Mouse (Mus musculus) brain, embryonic 14.5 days (tissue): ENCODE results near the gene Slc25a24.

Experiments
- CTCF ChIP-seq: fragments of 200-500 bp; IDR thresholded peaks from 2 replicates; pipeline ENCODE4 v1.5.1; 2012; ENCODE audit warnings: inconsistent platforms, mild to moderate bottlenecking, moderate library complexity, borderline replicate concordance; ENCODE audit not compliant: insufficient read depth, insufficient read length; ENCODE audit errors: extremely low read depth
- POLR2A ChIP-seq: fragments of 200-500 bp; IDR thresholded peaks from 2 replicates; pipeline ENCODE4 v1.6.1; 2012; ENCODE audit warnings: mild to moderate bottlenecking, inconsistent platforms, borderline replicate concordance; ENCODE audit not compliant: poor library complexity, insufficient read depth, insufficient read length, severe bottlenecking; ENCODE audit errors: extremely low read depth

DNA sequence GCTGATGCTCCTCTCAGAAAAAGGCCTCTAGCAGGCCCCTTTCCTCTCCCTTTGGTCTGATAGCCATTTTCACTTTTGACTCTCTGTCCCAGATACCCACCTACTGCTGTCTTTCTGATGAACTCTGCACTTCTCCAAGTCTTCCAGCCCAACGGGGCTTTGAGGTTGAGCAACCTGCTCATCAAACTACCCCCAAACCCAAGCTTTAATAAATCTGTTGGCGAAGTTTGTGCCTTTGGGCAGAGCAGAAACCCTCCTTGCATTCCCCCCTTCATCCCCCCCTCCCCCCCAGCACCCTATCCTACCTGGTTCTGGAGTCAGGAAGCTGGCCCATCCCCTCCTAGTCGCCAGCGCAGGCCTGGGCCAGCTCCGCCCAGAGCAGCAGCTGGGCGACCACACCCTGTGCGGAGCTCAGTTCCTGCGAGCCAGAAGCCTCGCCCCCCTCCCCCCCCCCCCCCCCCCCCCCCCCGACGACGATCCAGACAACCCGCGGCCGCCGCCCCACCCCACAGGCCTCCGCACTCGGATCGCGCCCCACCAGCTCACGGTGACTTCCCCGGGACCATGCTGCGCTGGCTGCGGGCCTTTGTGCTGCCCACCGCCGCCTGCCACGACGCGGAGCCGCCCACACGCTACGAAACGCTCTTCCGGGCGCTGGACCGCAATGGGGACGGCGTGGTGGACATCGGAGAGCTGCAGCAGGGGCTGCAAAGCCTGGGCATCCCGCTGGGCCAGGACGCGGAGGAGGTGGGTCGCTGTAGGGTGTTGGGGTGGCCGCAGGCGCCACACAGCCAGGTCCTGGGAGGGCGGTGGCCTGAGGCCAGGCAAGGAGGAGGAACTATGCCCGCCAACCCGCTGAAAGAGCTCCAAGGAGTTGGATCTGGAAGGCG, at the start of gene Slc25a24:
- TF ChIP-seq CTCF (no peak), POLR2A (0 out of 2 replicates have a peak, but pooled peaks have one; percentile 27)
